Mouse (Mus musculus) spleen, adult 2 months (tissue): Measurements from ENCODE around the gene Hint2.

Experiments
- CTCF ChIP-seq: fragments of 200-500 bp; IDR thresholded peaks from 2 replicates; pipeline ENCODE4 v1.5.1; 2011; ENCODE audit warnings: mild to moderate bottlenecking, inconsistent platforms; ENCODE audit not compliant: insufficient read depth, insufficient read length, insufficient replicate concordance; ENCODE audit errors: extremely low read depth
- POLR2A ChIP-seq: fragments of 200-500 bp; IDR thresholded peaks from 2 replicates; pipeline ENCODE4 v1.6.1; 2011; ENCODE audit warnings: low read depth, low read length, inconsistent platforms

- TF ChIP-seq POLR2A (no peak), CTCF (no peak)
These were observed 16.2 kb downstream of the Hint2 start for GRCm38 (mm10) chr4:43640076-43640475.
